Mouse (Mus musculus): ENCODE data around the gene Ncf1. TPM values are rescaled to one million over a fixed set of nuclear protein-coding genes. Genes with fewer than 3 reads are reported as not detected.

The Ncf1 gene
- polyA plus RNA-seq, 1 experiment from 2014 or later, result 7.2 TPM

GRCm38 (mm10) chr5:134268751-134269150 is 39.3 kb upstream of the Ncf1 start:
- ATAC-seq (ENCODE audit: low read depth) (no peak), DNase-seq (ENCODE audit: low spot score) (no peak)
- peaks cover 100% of the 10 kb centered on the region for H3K36me3 ChIP-seq (ENCODE audit: control insufficient read depth, insufficient read depth, low read length)
- no peak overlapping the region for H3K4me3 ChIP-seq (ENCODE audit: low read depth, low read length)
- H3K27me3 ChIP-seq (replicated peaks; ENCODE audit: control insufficient read depth, insufficient read depth, low read length), result no peaks in the 10 kb centered on the region
- no peak overlapping the region for H3K4me2 ChIP-seq (ENCODE audit: low read depth, low read length)
- no peak overlapping the region for H3K27ac ChIP-seq (replicated peaks; ENCODE audit: low read depth, low read length)
- H3K9ac ChIP-seq (ENCODE audit: low read depth, low read length), result no peak overlapping the region
- no peaks in the 10 kb centered on the region for H3K4me1 ChIP-seq (ENCODE audit: control insufficient read depth, insufficient read depth, low read length)
- WGBS, result 91% methylated on average over 8 of the region's 8 CpGs
- no peaks in the 10 kb centered on the region for H3K9me3 ChIP-seq (ENCODE audit: control insufficient read depth, low read length)

GRCm38 (mm10) chr5:134266404-134266803 is 37.0 kb upstream of the Ncf1 start:
- Histone ChIP-seq H3K36me3 (ENCODE audit: control insufficient read depth, insufficient read depth, low read length) (peaks cover 100% of the 10 kb centered on the region), H3K9me3 (ENCODE audit: control insufficient read depth, low read length) (no peaks in the 10 kb centered on the region), H3K27ac (replicated peaks; ENCODE audit: low read depth, low read length) (0 out of 2 replicates have a peak overlapping the region, but pooled peaks have one; percentile 1), H3K4me3 (ENCODE audit: low read depth, low read length) (no peak overlapping the region), H3K4me2 (ENCODE audit: low read depth, low read length) (no peak overlapping the region), H3K9ac (ENCODE audit: low read depth, low read length) (no peak overlapping the region), H3K4me1 (ENCODE audit: control insufficient read depth, insufficient read depth, low read length) (no peaks in the 10 kb centered on the region), H3K27me3 (replicated peaks; ENCODE audit: control insufficient read depth, insufficient read depth, low read length) (no peaks in the 10 kb centered on the region)
- DNase-seq (ENCODE audit: low spot score) (no peak), ATAC-seq (ENCODE audit: low read depth) (no peak)
- WGBS, result 84% methylated on average over 18 of the region's 18 CpGs

GRCm38 (mm10) chr5:134265890-134266289 is 36.5 kb upstream of the Ncf1 start:
- DNase-seq (ENCODE audit: low spot score) (no peak), ATAC-seq (ENCODE audit: low read depth) (no peak)
- Histone ChIP-seq H3K9me3 (ENCODE audit: control insufficient read depth, low read length) (no peaks in the 10 kb centered on the region), H3K27ac (replicated peaks; ENCODE audit: low read depth, low read length) (no peak overlapping the region), H3K27me3 (replicated peaks; ENCODE audit: control insufficient read depth, insufficient read depth, low read length) (no peaks in the 10 kb centered on the region), H3K4me1 (ENCODE audit: control insufficient read depth, insufficient read depth, low read length) (no peaks in the 10 kb centered on the region), H3K36me3 (ENCODE audit: control insufficient read depth, insufficient read depth, low read length) (peaks cover 100% of the 10 kb centered on the region), H3K4me3 (ENCODE audit: low read depth, low read length) (no peak overlapping the region), H3K9ac (ENCODE audit: low read depth, low read length) (no peak overlapping the region), H3K4me2 (ENCODE audit: low read depth, low read length) (no peak overlapping the region)
- 64% methylated on average over 2 of the region's 2 CpGs for WGBS

GRCm38 (mm10) chr5:134260001-134260636 is 30.7 kb upstream of the Ncf1 start:
- ATAC-seq (ENCODE audit: low read depth) (no peak), DNase-seq (ENCODE audit: low spot score) (no peak)
- 89% methylated on average over 9 of the region's 9 CpGs for WGBS
- Histone ChIP-seq H3K9ac (ENCODE audit: low read depth, low read length) (no peak overlapping the region), H3K4me3 (ENCODE audit: low read depth, low read length) (no peak overlapping the region), H3K4me1 (ENCODE audit: control insufficient read depth, insufficient read depth, low read length) (no peaks in the 10 kb centered on the region), H3K9me3 (ENCODE audit: control insufficient read depth, low read length) (no peaks in the 10 kb centered on the region), H3K27ac (replicated peaks; ENCODE audit: low read depth, low read length) (no peak overlapping the region), H3K4me2 (ENCODE audit: low read depth, low read length) (no peak overlapping the region), H3K36me3 (ENCODE audit: control insufficient read depth, insufficient read depth, low read length) (peaks cover 96% of the 10 kb centered on the region), H3K27me3 (replicated peaks; ENCODE audit: control insufficient read depth, insufficient read depth, low read length) (no peaks in the 10 kb centered on the region)

GRCm38 (mm10) chr5:134258934-134259333 is 29.5 kb upstream of the Ncf1 start:
- no peaks in the 10 kb centered on the region for H3K27me3 ChIP-seq (replicated peaks; ENCODE audit: control insufficient read depth, insufficient read depth, low read length)
- no peak overlapping the region for H3K9ac ChIP-seq (ENCODE audit: low read depth, low read length)
- no peaks in the 10 kb centered on the region for H3K9me3 ChIP-seq (ENCODE audit: control insufficient read depth, low read length)
- WGBS, result 91% methylated on average over 2 of the region's 2 CpGs
- ATAC-seq (ENCODE audit: low read depth) (no peak), DNase-seq (ENCODE audit: low spot score) (no peak)
- H3K36me3 ChIP-seq (ENCODE audit: control insufficient read depth, insufficient read depth, low read length), result peaks cover 96% of the 10 kb centered on the region
- H3K4me1 ChIP-seq (ENCODE audit: control insufficient read depth, insufficient read depth, low read length), result no peaks in the 10 kb centered on the region
- no peak overlapping the region for H3K4me2 ChIP-seq (ENCODE audit: low read depth, low read length)
- no peak overlapping the region for H3K4me3 ChIP-seq (ENCODE audit: low read depth, low read length)
- no peak overlapping the region for H3K27ac ChIP-seq (replicated peaks; ENCODE audit: low read depth, low read length)

GRCm38 (mm10) chr5:134258395-134258794 is 29.0 kb upstream of the Ncf1 start:
- Histone ChIP-seq H3K36me3 (ENCODE audit: control insufficient read depth, insufficient read depth, low read length) (peaks cover 96% of the 10 kb centered on the region), H3K27ac (replicated peaks; ENCODE audit: low read depth, low read length) (no peak overlapping the region), H3K4me2 (ENCODE audit: low read depth, low read length) (no peak overlapping the region), H3K27me3 (replicated peaks; ENCODE audit: control insufficient read depth, insufficient read depth, low read length) (no peaks in the 10 kb centered on the region), H3K4me1 (ENCODE audit: control insufficient read depth, insufficient read depth, low read length) (no peaks in the 10 kb centered on the region), H3K4me3 (ENCODE audit: low read depth, low read length) (no peak overlapping the region), H3K9ac (ENCODE audit: low read depth, low read length) (no peak overlapping the region), H3K9me3 (ENCODE audit: control insufficient read depth, low read length) (no peaks in the 10 kb centered on the region)
- no peak for ATAC-seq (ENCODE audit: low read depth)
- 78% methylated on average over 4 of the region's 4 CpGs for WGBS
- no peak for DNase-seq (ENCODE audit: low spot score)

- DNase-seq (ENCODE audit: low spot score), result no peak
- Histone ChIP-seq H3K4me1 (ENCODE audit: control insufficient read depth, insufficient read depth, low read length) (no peaks in the 10 kb centered on the region), H3K9ac (ENCODE audit: low read depth, low read length) (no peak overlapping the region), H3K9me3 (ENCODE audit: control insufficient read depth, low read length) (no peaks in the 10 kb centered on the region), H3K4me3 (ENCODE audit: low read depth, low read length) (no peak overlapping the region), H3K27me3 (replicated peaks; ENCODE audit: control insufficient read depth, insufficient read depth, low read length) (no peaks in the 10 kb centered on the region), H3K36me3 (ENCODE audit: control insufficient read depth, insufficient read depth, low read length) (peaks cover 96% of the 10 kb centered on the region), H3K27ac (replicated peaks; ENCODE audit: low read depth, low read length) (no peak overlapping the region), H3K4me2 (ENCODE audit: low read depth, low read length) (no peak overlapping the region)
- no peak for ATAC-seq (ENCODE audit: low read depth)
- WGBS, result 88% methylated on average over 13 of the region's 13 CpGs
These were observed 28.1 kb upstream of the Ncf1 start for GRCm38 (mm10) chr5:134257349-134258031.

- H3K36me3 ChIP-seq (ENCODE audit: control insufficient read depth, insufficient read depth, low read length), result peaks cover 96% of the 10 kb centered on the region
- no peaks in the 10 kb centered on the region for H3K27me3 ChIP-seq (replicated peaks; ENCODE audit: control insufficient read depth, insufficient read depth, low read length)
- no peaks in the 10 kb centered on the region for H3K4me1 ChIP-seq (ENCODE audit: control insufficient read depth, insufficient read depth, low read length)
- no peak for DNase-seq (ENCODE audit: low spot score)
- H3K4me2 ChIP-seq (ENCODE audit: low read depth, low read length), result no peak overlapping the region
- no peak overlapping the region for H3K9ac ChIP-seq (ENCODE audit: low read depth, low read length)
- H3K4me3 ChIP-seq (ENCODE audit: low read depth, low read length), result no peak overlapping the region
- no peaks in the 10 kb centered on the region for H3K9me3 ChIP-seq (ENCODE audit: control insufficient read depth, low read length)
- no peak overlapping the region for H3K27ac ChIP-seq (replicated peaks; ENCODE audit: low read depth, low read length)
- WGBS, result 90% methylated on average over 10 of the region's 10 CpGs
- ATAC-seq (ENCODE audit: low read depth), result no peak
These were observed 25.9 kb upstream of the Ncf1 start for GRCm38 (mm10) chr5:134255294-134255693.

- Histone ChIP-seq H3K9me3 (ENCODE audit: control insufficient read depth, low read length) (no peaks in the 10 kb centered on the region), H3K27ac (replicated peaks; ENCODE audit: low read depth, low read length) (no peak overlapping the region), H3K4me1 (ENCODE audit: control insufficient read depth, insufficient read depth, low read length) (no peaks in the 10 kb centered on the region), H3K4me2 (ENCODE audit: low read depth, low read length) (no peak overlapping the region), H3K36me3 (ENCODE audit: control insufficient read depth, insufficient read depth, low read length) (peaks cover 96% of the 10 kb centered on the region), H3K27me3 (replicated peaks; ENCODE audit: control insufficient read depth, insufficient read depth, low read length) (no peaks in the 10 kb centered on the region), H3K9ac (ENCODE audit: low read depth, low read length) (no peak overlapping the region), H3K4me3 (ENCODE audit: low read depth, low read length) (no peak overlapping the region)
- 65% methylated on average over 3 of the region's 3 CpGs for WGBS
- DNase-seq (ENCODE audit: low spot score) (no peak), ATAC-seq (ENCODE audit: low read depth) (no peak)
These were observed 24.4 kb upstream of the Ncf1 start for GRCm38 (mm10) chr5:134253806-134254205.

Data from embryonic facial prominence, embryonic 14.5 days (tissue).